Mouse (Mus musculus): Measurements from ENCODE around the gene Acsl1. TPM values are rescaled to one million over a fixed set of nuclear protein-coding genes. Genes with fewer than 3 reads are reported as not detected.

Acsl1 gene
- polyA plus RNA-seq, 1 experiment, result 13.2 TPM

- H3K27ac ChIP-seq (ENCODE audit: insufficient read depth, low read length), result no peak overlapping the region
These were observed 59.7 kb downstream of the Acsl1 start for GRCm38 (mm10) chr8:46530541-46530940.

GRCm38 (mm10) chr8:46533926-46534325 lies 63.1 kb downstream of the Acsl1 start:
- 82% methylated on average over 7 of the region's 7 CpGs for WGBS
- peaks cover 11% of the 10 kb centered on the region for H3K36me3 ChIP-seq (ENCODE audit: control insufficient read depth, insufficient read depth, low read length)
- H3K27me3 ChIP-seq (ENCODE audit: control insufficient read depth, insufficient read depth, low read length), result no peaks in the 10 kb centered on the region
- no peak overlapping the region for H3K27ac ChIP-seq (ENCODE audit: insufficient read depth, low read length)
- no peak for DNase-seq (ENCODE audit: low read depth in 1 of 2, low spot score in 2 of 2)
- TF ChIP-seq POLR2A (IDR thresholded peaks at IDR 0.05; ENCODE audit: low read depth, low read length), result no peak
- TF ChIP-seq CTCF (IDR thresholded peaks at IDR 0.05; ENCODE audit: extremely low read depth, insufficient read depth, insufficient read length, insufficient replicate concordance), result no peak
- H3K4me3 ChIP-seq (ENCODE audit: extremely low read depth, insufficient read depth, insufficient read length), result no peak overlapping the region
- no peaks in the 10 kb centered on the region for H3K4me1 ChIP-seq (ENCODE audit: control insufficient read depth, insufficient read depth, insufficient read length)

More at GRCm38 (mm10) chr8:46530541-46530940, 59.7 kb downstream of the Acsl1 start:
- H3K36me3 ChIP-seq (ENCODE audit: control insufficient read depth, insufficient read depth, low read length), result peaks cover 16% of the 10 kb centered on the region
- WGBS, result 81% methylated on average over 4 of the region's 4 CpGs
- DNase-seq (ENCODE audit: low read depth in 1 of 2, low spot score in 2 of 2), result no peak
- no peak for TF ChIP-seq CTCF (IDR thresholded peaks at IDR 0.05; ENCODE audit: extremely low read depth, insufficient read depth, insufficient read length, insufficient replicate concordance)
- no peaks in the 10 kb centered on the region for H3K4me1 ChIP-seq (ENCODE audit: control insufficient read depth, insufficient read depth, insufficient read length)
- no peaks in the 10 kb centered on the region for H3K27me3 ChIP-seq (ENCODE audit: control insufficient read depth, insufficient read depth, low read length)
- no peak overlapping the region for H3K4me3 ChIP-seq (ENCODE audit: extremely low read depth, insufficient read depth, insufficient read length)

DNA sequence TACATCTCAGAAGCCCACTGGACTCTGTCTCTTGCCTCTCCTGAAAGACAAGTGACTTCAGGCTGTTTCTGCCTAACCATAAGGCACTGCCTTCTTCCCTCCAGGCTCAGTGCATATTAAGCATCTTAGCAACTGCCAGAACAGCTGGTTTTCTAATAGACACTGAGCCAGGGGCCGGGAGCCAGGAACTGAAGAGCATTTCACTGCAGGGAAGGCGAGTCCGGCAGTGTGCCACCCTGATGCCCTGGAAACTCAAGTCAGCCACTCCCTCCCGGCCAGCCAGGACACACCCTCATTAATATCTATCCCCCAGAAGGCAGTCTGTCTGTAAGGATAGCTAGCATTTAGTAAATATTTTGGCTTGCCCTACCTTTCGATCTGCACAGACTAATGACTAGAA lies 68.9 kb downstream of the Acsl1 start:
- Histone ChIP-seq H3K4me1 (ENCODE audit: control insufficient read depth, insufficient read depth, insufficient read length) (no peaks in the 10 kb centered on the region), H3K4me3 (ENCODE audit: extremely low read depth, insufficient read depth, insufficient read length) (no peak overlapping the region), H3K27ac (ENCODE audit: insufficient read depth, low read length) (0 out of 2 replicates have a peak overlapping the region, but pooled peaks have one; percentile 44), H3K36me3 (ENCODE audit: control insufficient read depth, insufficient read depth, low read length) (peaks cover 4% of the 10 kb centered on the region; the same call in 1 of the 2 replicates), H3K27me3 (ENCODE audit: control insufficient read depth, insufficient read depth, low read length) (no peaks in the 10 kb centered on the region)
- DNase-seq (ENCODE audit: low read depth in 1 of 2, low spot score in 2 of 2), result no peak
- no peak for TF ChIP-seq CTCF (IDR thresholded peaks at IDR 0.05; ENCODE audit: extremely low read depth, insufficient read depth, insufficient read length, insufficient replicate concordance)
- TF ChIP-seq POLR2A (IDR thresholded peaks at IDR 0.05; ENCODE audit: low read depth, low read length), result no peak
- 79% methylated on average over 5 of the region's 5 CpGs for WGBS

- Histone ChIP-seq H3K27ac (ENCODE audit: insufficient read depth, low read length) (no peak overlapping the region), H3K4me1 (ENCODE audit: control insufficient read depth, insufficient read depth, insufficient read length) (no peaks in the 10 kb centered on the region), H3K36me3 (ENCODE audit: control insufficient read depth, insufficient read depth, low read length) (no peaks in the 10 kb centered on the region), H3K27me3 (ENCODE audit: control insufficient read depth, insufficient read depth, low read length) (no peaks in the 10 kb centered on the region), H3K4me3 (ENCODE audit: extremely low read depth, insufficient read depth, insufficient read length) (no peak overlapping the region)
- DNase-seq (ENCODE audit: low read depth in 1 of 2, low spot score in 2 of 2), result no peak
- 50% methylated on average over 7 of the region's 7 CpGs for WGBS
- TF ChIP-seq POLR2A (IDR thresholded peaks at IDR 0.05; ENCODE audit: low read depth, low read length), result no peak
- TF ChIP-seq CTCF (IDR thresholded peaks at IDR 0.05; ENCODE audit: extremely low read depth, insufficient read depth, insufficient read length, insufficient replicate concordance), result no peak
These were observed 72.4 kb downstream of the Acsl1 start for GRCm38 (mm10) chr8:46543191-46543590.

GRCm38 (mm10) chr8:46543662-46544061 lies 72.8 kb downstream of the Acsl1 start:
- H3K27ac ChIP-seq (ENCODE audit: insufficient read depth, low read length), result no peak overlapping the region
- WGBS, result 73% methylated on average over 6 of the region's 6 CpGs
- no peaks in the 10 kb centered on the region for H3K4me1 ChIP-seq (ENCODE audit: control insufficient read depth, insufficient read depth, insufficient read length)
- H3K4me3 ChIP-seq (ENCODE audit: extremely low read depth, insufficient read depth, insufficient read length), result no peak overlapping the region
- no peak for DNase-seq (ENCODE audit: low read depth in 1 of 2, low spot score in 2 of 2)
- H3K27me3 ChIP-seq (ENCODE audit: control insufficient read depth, insufficient read depth, low read length), result no peaks in the 10 kb centered on the region
- TF ChIP-seq POLR2A (IDR thresholded peaks at IDR 0.05; ENCODE audit: low read depth, low read length), result no peak
- TF ChIP-seq CTCF (IDR thresholded peaks at IDR 0.05; ENCODE audit: extremely low read depth, insufficient read depth, insufficient read length, insufficient replicate concordance), result no peak
- no peaks in the 10 kb centered on the region for H3K36me3 ChIP-seq (ENCODE audit: control insufficient read depth, insufficient read depth, low read length)

GRCm38 (mm10) chr8:46545854-46546253 lies 75.0 kb downstream of the Acsl1 start:
- no peak for DNase-seq (ENCODE audit: low read depth in 1 of 2, low spot score in 2 of 2)
- 82% methylated on average over 5 of the region's 5 CpGs for WGBS
- no peaks in the 10 kb centered on the region for H3K27me3 ChIP-seq (ENCODE audit: control insufficient read depth, insufficient read depth, low read length)
- H3K4me1 ChIP-seq (ENCODE audit: control insufficient read depth, insufficient read depth, insufficient read length), result no peaks in the 10 kb centered on the region
- no peaks in the 10 kb centered on the region for H3K36me3 ChIP-seq (ENCODE audit: control insufficient read depth, insufficient read depth, low read length)
- H3K27ac ChIP-seq (ENCODE audit: insufficient read depth, low read length), result no peak overlapping the region
- H3K4me3 ChIP-seq (ENCODE audit: extremely low read depth, insufficient read depth, insufficient read length), result no peak overlapping the region
- TF ChIP-seq POLR2A (IDR thresholded peaks at IDR 0.05; ENCODE audit: low read depth, low read length), result no peak
- TF ChIP-seq CTCF (IDR thresholded peaks at IDR 0.05; ENCODE audit: extremely low read depth, insufficient read depth, insufficient read length, insufficient replicate concordance), result no peak

- H3K4me3 ChIP-seq (ENCODE audit: extremely low read depth, insufficient read depth, insufficient read length), result no peak overlapping the region
- H3K27me3 ChIP-seq (ENCODE audit: control insufficient read depth, insufficient read depth, low read length), result no peaks in the 10 kb centered on the region
- H3K4me1 ChIP-seq (ENCODE audit: control insufficient read depth, insufficient read depth, insufficient read length), result no peaks in the 10 kb centered on the region
- no peak for TF ChIP-seq CTCF (IDR thresholded peaks at IDR 0.05; ENCODE audit: extremely low read depth, insufficient read depth, insufficient read length, insufficient replicate concordance)
- no peak for TF ChIP-seq POLR2A (IDR thresholded peaks at IDR 0.05; ENCODE audit: low read depth, low read length)
- H3K27ac ChIP-seq (ENCODE audit: insufficient read depth, low read length), result peak overlapping the region; percentile 19; the same call in 1 of the 2 replicates
- no peaks in the 10 kb centered on the region for H3K36me3 ChIP-seq (ENCODE audit: control insufficient read depth, insufficient read depth, low read length)
- DNase-seq (ENCODE audit: low read depth in 1 of 2, low spot score in 2 of 2), result no peak
- WGBS, result 54% methylated on average over 11 of the region's 11 CpGs
These were observed 75.8 kb downstream of the Acsl1 start for GRCm38 (mm10) chr8:46546431-46547176.

Data from spleen, adult 2 months (tissue).